Mouse (Mus musculus): ENCODE measurements around the gene Tmem8.
"Not testable (repeated sequence)": the region's sequence is repeated elsewhere in the genome, so short reads cannot be mapped to it uniquely, and the experiment has no call there.

Tmem8 gene

DNA sequence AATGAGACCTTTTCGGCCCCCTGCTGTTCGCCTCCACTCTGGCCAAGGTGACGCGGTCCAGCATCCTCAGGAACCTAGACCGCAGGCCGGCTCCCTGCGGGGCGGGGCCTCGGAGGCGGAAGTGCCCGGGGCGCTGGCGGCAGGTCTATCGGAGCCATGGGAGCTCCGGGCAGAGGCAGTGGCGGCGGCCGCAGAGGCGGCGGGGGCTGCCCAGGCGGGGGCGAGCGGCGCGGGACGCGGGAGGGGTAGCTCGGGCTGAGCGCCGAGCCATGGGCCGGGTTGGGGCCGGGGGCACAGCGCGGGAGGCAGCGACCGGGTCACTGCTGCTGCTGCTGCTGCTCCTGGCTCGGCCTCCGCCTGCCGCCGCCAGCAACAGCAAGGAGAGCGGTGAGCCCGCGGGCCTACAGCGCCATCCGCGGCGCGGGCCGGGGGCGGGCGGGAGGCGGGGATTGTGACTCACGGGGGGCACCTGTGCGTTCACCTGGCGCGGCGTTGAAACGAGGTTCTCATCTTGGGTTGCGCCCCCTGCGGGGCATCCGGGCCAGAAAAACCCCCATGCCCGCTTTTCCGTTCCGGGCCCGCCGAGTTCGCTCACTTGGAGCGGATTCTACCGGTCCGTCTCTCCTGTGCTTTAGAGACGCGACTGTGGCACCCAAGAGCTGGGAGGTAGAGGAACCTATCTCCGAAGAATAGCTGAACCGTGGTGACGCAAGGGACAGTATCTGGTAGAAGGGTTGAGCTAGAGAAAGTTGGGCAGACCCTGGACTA is at the start of gene Tmem8:
Gene Tmem8 (plus strand): TSS at position 119 of the 768 bp plus-strand sequence.
- peak; percentile 48 for DNase-seq (ENCODE audit: low spot score)

GRCm38 (mm10) chr17:26064916-26065315 is 48.2 kb upstream of the Tmem8 start:
- DNase-seq (ENCODE audit: low spot score): no peak

- DNase-seq (ENCODE audit: low spot score): no peak
Measured at GRCm38 (mm10) chr17:26066488-26067020, 46.5 kb upstream of the Tmem8 start.

DNA sequence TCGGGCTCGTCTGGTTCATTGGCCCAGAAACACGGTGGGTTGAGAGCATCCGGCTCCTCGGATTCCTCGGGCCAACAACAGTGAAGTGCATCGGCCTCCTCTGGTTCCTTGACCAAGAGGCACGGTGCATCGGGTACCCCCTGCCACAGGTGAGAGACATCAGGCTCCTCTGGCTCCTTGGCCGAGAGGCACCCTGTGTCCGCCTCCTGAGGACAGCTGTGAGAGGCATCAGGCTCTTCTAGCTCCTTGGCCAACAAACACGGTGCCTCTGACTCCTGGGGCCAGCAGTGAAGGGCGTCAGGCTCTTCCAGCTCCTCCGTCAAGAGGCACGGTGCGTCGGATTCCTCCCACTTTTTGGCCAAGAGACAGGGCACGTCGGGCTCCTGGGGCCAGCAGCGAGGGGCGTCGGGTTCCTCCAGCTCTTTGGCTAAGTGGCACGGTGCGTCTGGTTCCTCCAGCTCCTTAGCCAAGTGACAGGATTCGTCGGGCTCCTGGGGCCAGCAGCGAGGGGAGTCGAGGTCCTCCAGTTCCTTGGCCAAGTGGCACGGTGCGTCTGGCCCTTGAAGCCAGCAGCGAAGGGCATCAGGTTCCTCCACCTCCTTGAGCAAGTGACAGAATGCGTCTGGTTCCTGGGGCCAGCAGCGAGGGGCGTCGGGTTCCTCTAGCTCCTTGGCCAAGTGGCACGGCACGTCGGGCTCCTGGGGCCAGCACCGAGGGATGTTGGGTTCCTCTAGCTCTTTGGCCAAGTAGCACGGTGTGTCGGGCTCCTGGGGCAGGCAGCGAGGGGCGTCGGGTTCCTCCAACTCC is 44.9 kb upstream of the Tmem8 start:
- DNase-seq (ENCODE audit: low spot score): peak; percentile 6

- DNase-seq (ENCODE audit: low spot score): peak; percentile 69
Measured at GRCm38 (mm10) chr17:26068831-26069739, 44.0 kb upstream of the Tmem8 start, which contains the start of gene Rab11fip3. Gene Rab11fip3 (minus strand): TSS chr17:26069555.

DNA sequence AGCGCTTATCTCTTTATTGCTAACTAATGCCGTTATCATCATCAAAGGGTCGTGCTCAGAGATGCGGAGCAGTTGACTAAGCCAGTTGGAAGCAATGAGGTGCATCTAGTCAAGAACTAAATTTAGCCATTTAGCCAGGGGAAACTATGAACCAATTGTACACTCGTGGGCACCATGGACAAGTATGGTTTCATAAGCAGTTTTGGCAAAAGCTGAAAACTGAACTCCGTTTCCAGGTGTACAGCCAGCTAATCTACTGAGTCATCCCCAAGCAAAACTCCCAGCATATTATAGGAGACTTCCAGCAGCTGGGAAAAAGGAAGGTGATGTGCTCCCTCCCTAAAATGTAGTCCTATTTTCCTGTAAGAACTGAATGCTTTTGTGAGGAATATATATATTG is 43.0 kb upstream of the Tmem8 start:
- DNase-seq (ENCODE audit: low spot score): no peak

- DNase-seq (ENCODE audit: low spot score): no peak
Measured at GRCm38 (mm10) chr17:26075246-26075645, 37.9 kb upstream of the Tmem8 start.

GRCm38 (mm10) chr17:26078851-26079250 is 34.2 kb upstream of the Tmem8 start:
- no peak for DNase-seq (ENCODE audit: low spot score)

GRCm38 (mm10) chr17:26080867-26081266 is 32.2 kb upstream of the Tmem8 start:
- no peak for DNase-seq (ENCODE audit: low spot score)

GRCm38 (mm10) chr17:26087059-26087564 is 26.0 kb upstream of the Tmem8 start:
- no peak for DNase-seq (ENCODE audit: low spot score)

DNA sequence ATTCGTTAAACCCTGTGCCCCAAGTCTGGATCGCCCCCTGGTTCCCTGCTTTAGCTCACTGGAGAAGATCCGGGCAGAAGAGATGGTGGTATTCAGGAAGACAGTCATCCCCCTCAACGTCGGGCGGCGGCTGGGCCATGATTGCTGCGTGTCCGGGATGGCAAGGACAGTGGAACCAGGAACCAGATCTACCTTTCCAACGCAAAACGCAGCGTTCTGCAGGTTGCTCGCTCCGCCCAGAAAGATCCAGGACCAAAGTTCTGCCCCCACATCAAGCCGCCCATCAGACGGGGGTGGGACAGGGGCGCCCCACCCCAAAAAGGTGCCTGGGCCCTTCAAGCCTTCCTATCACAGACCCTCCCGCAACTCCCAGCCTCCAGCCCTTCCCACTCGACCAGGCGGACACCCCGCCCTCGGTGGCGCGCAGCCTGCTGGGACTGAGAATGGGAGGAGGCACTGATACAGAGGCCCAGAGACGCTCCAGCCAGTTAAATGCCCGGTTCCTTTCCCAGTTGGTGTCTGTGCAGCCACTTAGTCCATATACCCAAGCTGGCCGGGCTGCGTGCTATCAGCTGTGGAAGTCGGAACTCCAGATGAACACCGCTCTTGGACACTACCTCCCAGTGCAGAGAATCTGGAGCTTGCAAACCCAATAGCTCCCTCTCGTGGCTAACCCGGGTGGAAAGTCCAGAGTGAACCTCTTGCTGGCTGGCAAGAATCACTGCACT is 23.0 kb upstream of the Tmem8 start, which contains the start of gene Decr2:
Gene Decr2 (minus strand): TSS at position 433 of the 728 bp plus-strand sequence.
- DNase-seq (ENCODE audit: low spot score): peak; percentile 84

DNA sequence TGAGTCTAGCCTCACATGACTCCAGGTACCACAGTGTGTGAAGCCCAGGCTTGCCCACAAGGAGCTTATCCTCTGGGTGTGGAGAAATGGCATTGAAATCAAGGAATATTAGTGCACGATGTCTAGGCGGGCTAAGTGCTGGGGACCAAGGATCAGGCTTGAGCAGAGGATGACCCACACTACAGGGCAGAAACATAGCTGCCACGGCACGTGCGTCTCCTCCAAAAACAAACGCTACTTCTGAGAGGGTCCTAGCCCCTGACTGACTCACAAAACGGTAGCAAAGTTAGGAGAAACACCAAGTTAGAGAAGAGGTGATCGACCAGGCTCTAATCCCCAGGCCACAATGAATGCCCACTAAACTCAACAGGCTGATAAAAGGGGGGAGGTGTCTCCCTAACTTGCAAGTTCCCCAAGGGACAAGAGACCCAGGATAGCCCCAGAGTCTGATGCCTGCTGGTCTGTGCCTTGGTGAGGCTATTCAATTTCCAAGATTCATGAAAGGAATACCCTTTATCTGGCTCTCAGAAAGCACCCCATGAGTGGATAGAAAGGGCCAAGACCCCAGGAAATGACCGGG is 18.5 kb upstream of the Tmem8 start:
- DNase-seq (ENCODE audit: low spot score): no peak

- DNase-seq (ENCODE audit: low spot score): peak; percentile 37
Measured at GRCm38 (mm10) chr17:26095121-26095740, 17.9 kb upstream of the Tmem8 start, which contains the start of gene Nme4. Gene Nme4 (minus strand): TSS chr17:26095602.

GRCm38 (mm10) chr17:26098461-26098860 is 14.6 kb upstream of the Tmem8 start:
- no peak for DNase-seq (ENCODE audit: low spot score)

DNA sequence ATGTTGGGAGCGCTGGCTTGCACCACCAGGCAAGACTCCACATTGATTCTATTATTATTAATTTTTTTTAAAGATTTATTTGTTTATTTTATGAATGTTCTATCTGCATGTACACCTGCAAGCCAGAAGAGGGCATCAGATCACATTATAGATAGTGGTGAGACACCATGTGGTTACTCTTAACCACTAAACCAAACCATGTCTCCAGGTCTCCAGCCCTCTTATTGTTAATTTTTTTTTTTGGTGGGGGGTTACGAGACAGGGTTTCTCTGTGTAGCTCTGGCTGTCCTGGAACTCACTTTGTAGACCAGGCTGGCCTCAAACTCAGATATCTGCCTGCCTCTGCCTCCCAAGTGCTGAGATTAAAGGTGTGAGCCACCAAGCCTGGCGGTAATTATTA is 13.8 kb upstream of the Tmem8 start:
- not testable (repeated sequence) for DNase-seq (ENCODE audit: low spot score)

DNA sequence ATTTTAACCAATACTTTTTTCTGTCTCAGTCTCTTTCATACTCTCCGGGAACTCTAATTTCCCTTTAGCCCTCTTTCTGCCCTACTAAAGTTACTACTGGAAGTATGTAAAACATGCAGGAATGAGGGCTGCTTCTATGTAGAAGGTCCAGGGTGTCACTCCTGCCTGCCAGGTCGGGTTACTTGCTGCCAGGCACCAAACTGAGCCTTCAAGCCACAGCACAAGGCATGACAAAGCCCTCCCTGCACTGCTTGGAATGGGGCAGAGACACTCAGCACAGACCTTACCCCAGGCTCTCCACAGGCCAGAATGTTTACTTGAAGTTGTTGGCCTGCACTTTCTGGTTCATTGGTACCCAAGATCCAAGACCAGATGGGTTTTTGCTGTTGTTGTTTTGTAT is 12.9 kb upstream of the Tmem8 start:
- DNase-seq (ENCODE audit: low spot score): no peak

- DNase-seq (ENCODE audit: low spot score): no peak
Measured at GRCm38 (mm10) chr17:26101478-26101877, 11.6 kb upstream of the Tmem8 start.

GRCm38 (mm10) chr17:26105619-26106018 is 7.5 kb upstream of the Tmem8 start:
- no peak for DNase-seq (ENCODE audit: low spot score)

GRCm38 (mm10) chr17:26110156-26110555 is 2.9 kb upstream of the Tmem8 start:
- DNase-seq (ENCODE audit: low spot score): no peak

DNA sequence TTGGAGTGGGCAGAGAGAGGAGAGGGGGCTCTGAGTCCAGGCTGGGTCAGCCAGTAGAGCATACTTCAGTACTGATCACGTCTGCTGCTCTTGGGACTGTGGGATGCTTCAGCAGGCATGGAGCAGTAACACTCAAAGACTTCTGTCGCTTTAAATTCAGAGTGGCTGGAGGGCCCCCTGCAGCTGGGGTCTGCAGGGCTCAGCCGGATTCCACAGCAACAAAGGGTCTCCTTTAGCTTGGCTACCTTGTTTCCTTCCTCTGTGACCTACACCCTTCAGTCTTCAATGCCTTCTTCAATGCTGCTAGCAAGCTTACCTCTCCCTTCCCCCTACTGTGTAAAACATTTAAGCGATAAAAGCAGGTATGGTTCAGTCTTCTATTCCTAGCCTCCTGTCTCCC is 2.1 kb upstream of the Tmem8 start:
- no peak for DNase-seq (ENCODE audit: low spot score)

Measured in ovary, postnatal 14 days (tissue).